In the genomic region with DNA sequence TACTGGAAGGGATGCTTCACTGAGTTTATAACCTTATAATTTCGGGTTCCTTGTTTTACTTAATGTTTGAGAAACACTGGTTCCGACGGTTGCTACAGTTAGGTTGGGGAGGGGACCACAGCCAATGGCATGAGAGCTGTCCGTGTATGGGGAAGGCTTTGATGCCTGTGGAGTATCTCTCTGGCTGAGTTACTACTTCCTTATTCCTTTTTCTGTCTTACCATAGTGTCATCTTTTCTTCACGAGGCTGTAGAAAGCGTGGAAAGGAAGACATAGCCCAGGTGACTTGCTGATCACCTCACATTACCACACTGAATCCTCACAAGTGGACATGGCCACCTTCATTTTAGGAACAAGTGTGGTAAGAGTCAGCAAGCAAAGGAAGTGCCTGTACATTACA, we compare ENCODE assay signal across 15 mouse cellular contexts. TPM values are rescaled to one million over a fixed set of nuclear protein-coding genes. Genes with fewer than 3 reads are reported as not detected.
"Had no signal": no experiment of that assay in that cellular context is flagged by ENCODE, and none has a peak within 500 bp of the region (broad histone marks: within the 10 kb centered on the region; RNA-seq: fewer than 3 reads in every experiment).

No protein-coding gene starts in this region.

- DNase-seq: left cerebral cortex, postnatal 4 days; liver; liver, embryonic 13.5 days; liver, postnatal 0 days; lung, adult 18-20 months; lung, adult 2 months; lung, postnatal 4 days; midbrain, embryonic 14.5 days had no signal

- ATAC-seq: liver, embryonic 12.5 days; liver, postnatal 0 days; midbrain, embryonic 13.5 days; midbrain, embryonic 15.5 days; midbrain, embryonic 16.5 days had no signal

RNA-seq across cellular contexts. Expression of a gene that starts 32.0 kb away (rescaled TPM):
- total RNA-seq: liver, adult 2 months; midbrain, postnatal 0 days; monocyte, adult 5-6 weeks had no signal
